Mouse (Mus musculus): ENCODE measurements around the gene C130050O18Rik. TPM values are rescaled to one million over a fixed set of nuclear protein-coding genes. Genes with fewer than 3 reads are reported as not detected.
A peak's percentile ranks its signal among the peaks of the same experiment; 100 is the strongest.
"Not testable (repeated sequence)": the region's sequence is repeated elsewhere in the genome, so short reads cannot be mapped to it uniquely, and the experiment has no call there.

C130050O18Rik gene
- polyA plus RNA-seq, 1 experiment from 2014 or later: 1.9 TPM

DNA sequence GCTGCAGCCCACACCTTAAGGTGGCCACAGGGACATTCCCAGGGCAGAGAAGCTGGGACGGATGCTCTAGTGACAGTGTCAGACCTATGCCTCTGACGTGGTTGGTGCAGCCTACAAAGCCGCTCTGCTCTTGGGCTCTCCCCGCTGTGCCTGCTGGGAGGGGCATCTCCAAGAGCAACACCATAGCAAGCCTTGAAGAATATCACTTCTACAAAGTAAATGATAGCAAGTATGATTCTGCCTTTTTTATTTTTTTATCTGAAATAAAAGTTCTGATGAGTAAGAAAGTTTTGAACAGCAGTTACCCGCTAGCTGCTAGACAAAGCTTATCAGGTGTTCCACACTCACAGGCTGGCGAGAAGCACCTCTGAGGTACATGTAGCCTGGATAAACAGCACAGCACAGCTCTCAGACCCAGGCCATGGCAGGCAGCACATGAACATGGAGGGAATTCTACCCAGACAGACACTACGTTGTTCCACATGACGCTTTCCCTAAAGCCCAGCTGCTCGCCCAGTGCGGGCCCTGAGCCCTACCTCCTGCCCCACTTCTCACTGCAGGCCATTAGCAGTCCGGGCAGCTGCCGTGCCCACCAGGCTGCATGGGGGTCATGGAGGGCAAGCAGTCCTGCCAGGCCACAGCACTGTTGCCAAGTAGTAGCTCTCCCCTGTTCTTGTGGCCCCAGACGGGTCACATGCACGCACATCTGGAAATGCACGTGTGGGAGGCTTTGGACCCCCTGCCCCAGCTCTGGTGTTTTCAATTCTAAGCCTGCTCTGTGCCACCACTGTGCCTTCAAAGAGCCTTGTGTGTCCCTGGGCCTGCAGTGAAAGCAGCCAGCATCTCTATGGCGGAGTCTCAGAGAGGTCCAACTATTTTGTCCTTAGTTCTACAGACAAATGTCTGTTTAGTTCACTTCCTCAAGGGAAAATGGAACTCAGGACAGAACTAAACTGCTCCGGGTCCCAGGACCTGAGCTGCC lies 16.1 kb upstream of the C130050O18Rik start:
- H3K4me1 ChIP-seq (ENCODE audit: insufficient read depth): peaks cover 72% of the 10 kb centered on the region
- H3K36me3 ChIP-seq (replicated peaks; ENCODE audit: insufficient read depth, low read length): peaks cover 52% of the 10 kb centered on the region
- H3K9ac ChIP-seq (replicated peaks): peak overlapping the region; percentile 72
- no peaks in the 10 kb centered on the region for H3K9me3 ChIP-seq (ENCODE audit: low read length)
- no peaks in the 10 kb centered on the region for H3K27me3 ChIP-seq (ENCODE audit: insufficient read depth, low read length)
- peak overlapping the region; percentile 99 for H3K27ac ChIP-seq (ENCODE audit: low read depth)
- peak overlapping the region; percentile 49 for H3K4me3 ChIP-seq (ENCODE audit: low read depth, low read length)
- peak; percentile 60 for ATAC-seq
- WGBS (ENCODE audit: insufficient replicate concordance): 58% methylated on average over 17 of the region's 17 CpGs
- peak overlapping the region; percentile 65 for H3K4me2 ChIP-seq (ENCODE audit: low read depth, low read length)
- DNase-seq: peak; percentile 54
- peak; percentile 96 for TF ChIP-seq EP300 (IDR thresholded peaks at IDR 0.05; ENCODE audit: low read depth)
- no peak for TF ChIP-seq CTCF (IDR thresholded peaks at IDR 0.05; ENCODE audit: low read depth)

DNA sequence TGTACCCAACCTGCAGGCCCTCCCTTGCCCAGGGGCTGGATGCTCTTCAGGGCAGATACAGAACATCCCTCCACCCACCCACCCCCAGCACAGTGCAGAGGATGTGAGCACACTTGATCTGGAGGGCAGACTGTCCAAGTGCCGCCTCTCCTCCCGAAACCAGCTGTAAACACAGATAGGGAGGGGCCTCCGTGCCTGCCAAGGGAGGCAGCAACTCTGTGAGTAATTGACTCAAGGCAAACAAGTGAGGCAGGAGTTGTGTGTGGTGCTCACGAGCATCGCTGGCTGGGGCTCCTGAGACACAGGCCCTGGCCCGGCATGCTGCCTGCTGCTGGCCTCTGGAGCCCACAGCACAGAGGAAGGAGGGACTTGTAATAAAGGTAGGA lies 15.4 kb upstream of the C130050O18Rik start:
- Histone ChIP-seq H3K9ac (replicated peaks) (peak overlapping the region; percentile 72), H3K4me1 (ENCODE audit: insufficient read depth) (peaks cover 72% of the 10 kb centered on the region)
- WGBS (ENCODE audit: insufficient replicate concordance): 19% methylated on average over 6 of the region's 6 CpGs

DNA sequence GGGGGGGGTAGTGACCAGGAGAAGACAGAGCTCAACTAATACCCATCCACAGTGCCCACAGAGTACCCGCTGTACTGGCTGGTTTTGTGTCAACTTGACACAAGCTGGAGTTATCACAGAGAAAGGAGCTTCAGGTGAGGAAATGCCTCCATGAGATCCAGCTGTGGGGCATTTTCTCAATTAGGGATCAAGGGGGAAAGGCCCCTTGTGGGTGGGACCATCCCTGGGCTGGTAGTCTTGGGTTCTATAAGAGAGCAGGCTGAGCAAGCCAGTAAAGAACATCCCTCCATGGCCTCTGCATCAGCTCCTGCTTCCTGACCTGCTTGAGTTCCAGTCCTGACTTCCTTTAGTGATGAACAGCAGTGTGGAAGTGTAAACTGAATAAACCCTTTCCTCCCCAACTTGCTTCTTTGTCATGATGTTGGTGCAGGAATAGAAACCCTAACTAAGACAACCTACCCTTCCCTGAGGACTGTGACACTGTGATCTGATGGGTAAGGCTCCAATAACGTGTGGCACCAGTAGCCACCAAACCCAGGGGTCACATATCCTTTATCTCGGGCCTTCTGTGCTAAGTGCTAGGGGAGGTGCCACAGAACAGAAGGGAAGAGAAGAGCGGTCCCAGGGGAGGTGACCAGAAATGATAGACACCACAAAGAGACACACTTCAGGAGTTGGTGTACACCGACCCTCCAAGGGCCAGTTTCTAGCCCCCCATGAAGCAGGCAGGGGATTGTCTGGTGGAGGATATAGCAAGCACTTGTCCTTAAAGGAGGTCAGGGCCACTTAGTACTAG lies 14.6 kb upstream of the C130050O18Rik start:
- peak overlapping the region; percentile 49 for H3K4me3 ChIP-seq (ENCODE audit: low read depth, low read length)
- H3K36me3 ChIP-seq (replicated peaks; ENCODE audit: insufficient read depth, low read length): peaks cover 55% of the 10 kb centered on the region
- H3K9me3 ChIP-seq (ENCODE audit: low read length); H3K27me3 ChIP-seq (ENCODE audit: insufficient read depth, low read length); DNase-seq: not testable (repeated sequence)
- peak overlapping the region; percentile 72 for H3K9ac ChIP-seq (replicated peaks)
- WGBS (ENCODE audit: insufficient replicate concordance): 51% methylated on average over 5 of the region's 5 CpGs
- peak overlapping the region; percentile 99 for H3K27ac ChIP-seq (ENCODE audit: low read depth)
- H3K4me2 ChIP-seq (ENCODE audit: low read depth, low read length): peak overlapping the region; percentile 79
- ATAC-seq: peak; percentile 22
- peaks cover 66% of the 10 kb centered on the region for H3K4me1 ChIP-seq (ENCODE audit: insufficient read depth)

More for the DNA sequence above, 15.4 kb upstream of the C130050O18Rik start:
- ATAC-seq (peak; percentile 86), DNase-seq (peak; percentile 86)
- Histone ChIP-seq H3K4me3 (ENCODE audit: low read depth, low read length) (peak overlapping the region; percentile 49), H3K9me3 (ENCODE audit: low read length) (no peaks in the 10 kb centered on the region), H3K4me2 (ENCODE audit: low read depth, low read length) (peak overlapping the region; percentile 65), H3K27ac (ENCODE audit: low read depth) (peak overlapping the region; percentile 99), H3K36me3 (replicated peaks; ENCODE audit: insufficient read depth, low read length) (peaks cover 58% of the 10 kb centered on the region), H3K27me3 (ENCODE audit: insufficient read depth, low read length) (no peaks in the 10 kb centered on the region)
- TF ChIP-seq EP300 (IDR thresholded peaks at IDR 0.05; ENCODE audit: low read depth) (peak; percentile 86), CTCF (IDR thresholded peaks at IDR 0.05; ENCODE audit: low read depth) (no peak)

DNA sequence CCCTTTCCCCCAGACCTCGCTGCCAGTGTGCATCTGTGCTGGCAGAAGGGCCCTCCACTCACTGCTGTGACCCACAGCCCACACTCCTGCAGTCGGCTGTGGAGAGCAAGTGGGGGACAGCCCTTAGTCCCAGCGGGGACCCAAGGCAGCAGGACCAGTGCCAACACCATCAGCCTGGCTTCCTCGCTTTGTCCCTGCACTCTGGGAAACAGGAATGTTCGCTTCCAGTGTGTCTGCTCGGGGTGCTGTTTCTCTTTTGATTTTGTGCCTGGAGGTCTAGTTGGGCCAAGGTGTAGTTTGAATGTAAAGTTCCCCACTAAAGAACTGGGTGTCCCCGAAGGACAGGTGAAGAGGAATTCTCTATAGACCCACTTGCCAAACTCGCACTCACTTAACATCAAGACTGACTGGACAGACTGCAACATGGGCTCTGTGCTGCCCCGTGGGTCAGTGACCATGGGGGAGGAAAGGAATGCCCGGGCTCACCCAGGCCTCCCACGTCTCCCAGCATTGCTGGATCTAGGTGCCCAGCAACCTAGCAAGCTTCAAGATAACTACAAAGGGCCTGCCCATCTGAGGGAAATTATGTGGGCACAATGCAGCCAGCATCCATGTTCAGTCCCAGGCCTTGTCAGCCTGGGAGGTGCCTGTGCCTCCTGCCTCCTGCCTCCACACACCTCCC lies 13.6 kb upstream of the C130050O18Rik start:
- DNase-seq: no peak
- Histone ChIP-seq H3K36me3 (replicated peaks; ENCODE audit: insufficient read depth, low read length) (peaks cover 50% of the 10 kb centered on the region), H3K9ac (replicated peaks) (peak overlapping the region; percentile 72), H3K4me1 (ENCODE audit: insufficient read depth) (peaks cover 57% of the 10 kb centered on the region), H3K4me2 (ENCODE audit: low read depth, low read length) (peak overlapping the region; percentile 79), H3K27ac (ENCODE audit: low read depth) (peak overlapping the region; percentile 99), H3K9me3 (ENCODE audit: low read length) (no peaks in the 10 kb centered on the region), H3K4me3 (ENCODE audit: low read depth, low read length) (peak overlapping the region; percentile 49), H3K27me3 (ENCODE audit: insufficient read depth, low read length) (no peaks in the 10 kb centered on the region)
- TF ChIP-seq CTCF (IDR thresholded peaks at IDR 0.05; ENCODE audit: low read depth) (no peak), EP300 (IDR thresholded peaks at IDR 0.05; ENCODE audit: low read depth) (no peak)
- WGBS (ENCODE audit: insufficient replicate concordance): 79% methylated on average over 11 of the region's 11 CpGs
- no peak for ATAC-seq

DNA sequence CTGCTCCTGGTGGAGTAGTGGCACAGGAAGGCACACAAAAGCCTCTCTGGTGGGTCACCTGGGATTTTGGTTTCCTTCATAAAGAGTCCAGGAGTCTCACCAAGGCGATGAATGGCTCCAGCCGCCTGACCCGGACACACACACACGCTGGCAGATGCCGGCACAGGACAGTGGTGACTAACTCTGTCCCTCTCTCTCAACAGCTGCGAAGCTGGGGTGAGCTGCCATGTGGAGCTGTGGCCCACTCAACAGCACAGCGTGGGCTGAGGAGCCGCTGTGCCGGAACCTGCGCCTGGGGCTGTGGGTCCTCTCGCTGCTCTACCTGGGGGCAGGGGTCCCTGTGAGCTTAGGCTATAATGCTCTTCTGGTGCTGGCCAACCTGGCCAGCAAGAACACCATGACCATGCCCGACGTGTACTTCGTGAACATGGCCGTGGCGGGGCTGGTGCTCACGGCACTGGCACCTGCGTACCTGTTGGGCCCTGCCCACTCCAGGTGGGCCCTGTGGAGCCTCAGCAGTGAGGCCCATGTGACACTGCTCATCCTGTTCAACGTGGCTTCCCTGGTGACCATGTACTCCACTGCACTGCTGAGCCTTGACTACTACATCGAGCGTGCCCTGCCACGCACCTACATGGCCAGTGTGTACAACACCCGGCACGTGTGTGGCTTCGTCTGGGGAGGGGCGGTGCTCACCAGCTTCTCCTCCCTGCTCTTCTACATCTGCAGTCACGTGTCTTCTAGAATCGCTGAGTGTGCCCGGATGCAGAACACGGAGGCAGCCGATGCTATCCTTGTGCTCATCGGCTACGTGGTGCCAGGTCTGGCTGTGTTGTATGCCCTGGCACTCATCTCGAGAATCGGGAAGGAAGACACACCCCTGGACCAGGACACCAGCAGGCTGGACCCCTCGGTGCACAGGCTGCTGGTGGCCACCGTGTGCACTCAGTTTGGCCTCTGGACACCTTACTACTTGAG lies 12.6 kb upstream of the C130050O18Rik start:
- 94% methylated on average over 37 of the region's 37 CpGs for WGBS (ENCODE audit: insufficient replicate concordance)
- DNase-seq: no peak
- Histone ChIP-seq H3K9ac (replicated peaks) (no peak overlapping the region), H3K4me3 (ENCODE audit: low read depth, low read length) (no peak overlapping the region), H3K27me3 (ENCODE audit: insufficient read depth, low read length) (no peaks in the 10 kb centered on the region), H3K4me1 (ENCODE audit: insufficient read depth) (peaks cover 48% of the 10 kb centered on the region), H3K36me3 (replicated peaks; ENCODE audit: insufficient read depth, low read length) (peaks cover 48% of the 10 kb centered on the region), H3K4me2 (ENCODE audit: low read depth, low read length) (peak overlapping the region; percentile 79; the same call in 1 of the 2 replicates), H3K9me3 (ENCODE audit: low read length) (no peaks in the 10 kb centered on the region), H3K27ac (ENCODE audit: low read depth) (0 out of 2 replicates have a peak overlapping the region, but pooled peaks have one; percentile 99)
- ATAC-seq: no peak
- no peak for TF ChIP-seq EP300 (IDR thresholded peaks at IDR 0.05; ENCODE audit: low read depth)
- TF ChIP-seq CTCF (IDR thresholded peaks at IDR 0.05; ENCODE audit: low read depth): no peak

Measured in liver, postnatal 0 days (tissue).